Mouse (Mus musculus) erythroblast, embryonic 14.5 days (primary cell): ENCODE results near the gene Olr1.

Experiments
- GATA1 ChIP-seq: IDR thresholded peaks from 2 replicates; pipeline ENCODE4 v1.6.1; 2012; ENCODE audit warnings: low read length, inconsistent platforms, mixed read lengths
- TAL1 ChIP-seq: IDR thresholded peaks from 3 replicates; pipeline ENCODE4 v1.6.1; 2012; ENCODE audit warnings: low read length, inconsistent platforms, mixed read lengths

DNA sequence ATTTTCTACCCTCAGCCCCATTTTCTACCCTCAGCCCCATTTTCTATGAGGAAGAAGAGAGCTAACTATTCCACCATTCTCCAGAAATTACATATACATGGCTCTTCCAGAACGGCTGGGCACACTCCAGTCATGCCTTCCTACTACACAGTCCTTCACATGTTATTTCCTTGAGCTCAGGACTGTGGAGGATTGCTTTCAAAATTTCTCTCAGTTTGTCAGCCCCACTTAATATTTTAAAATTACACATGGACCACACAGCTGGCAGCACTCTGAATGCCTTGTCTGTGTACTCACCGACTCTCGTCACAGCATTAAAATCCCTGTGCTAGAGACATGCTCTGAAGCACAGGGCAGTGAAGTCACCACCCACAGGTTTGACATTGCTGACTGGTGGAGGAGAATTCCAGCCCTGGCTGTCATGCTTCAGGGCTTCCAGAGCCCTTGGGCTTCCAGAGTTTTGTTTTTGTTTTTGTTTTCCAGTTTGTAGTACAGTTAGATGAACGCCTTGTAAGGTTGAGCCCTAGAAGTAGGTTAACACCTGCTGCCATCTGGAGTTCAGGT lies 27.7 kb upstream of the Olr1 start:
- TF ChIP-seq GATA1: no peak
- no peak for TF ChIP-seq TAL1
